Mouse (Mus musculus): ENCODE measurements around the gene Cdc42se1. TPM values are rescaled to one million over a fixed set of nuclear protein-coding genes. Genes with fewer than 3 reads are reported as not detected.

The Cdc42se1 gene
- total and polyA plus RNA-seq, 3 experiments, result 55.3 to 128 (median 71.1) TPM

GRCm38 (mm10) chr3:95233303-95233980 lies 4.9 kb downstream of the Cdc42se1 start:
- H3K36me3 ChIP-seq (replicated peaks in 1 of 2; ENCODE audit: control insufficient read depth in 1 of 2, insufficient read depth in 1 of 2, low read length in 1 of 2), result peaks cover 48 to 63% of the 10 kb centered on the region in 2 experiments

GRCm38 (mm10) chr3:95235386-95236301 lies 7.1 kb downstream of the Cdc42se1 start:
- dilution Hi-C loops (cut with MboI; ENCODE audit: extremely low pct_ligation_motif_present, extremely low pct_unique_long_range_greater_than_20kb, low sequenced_read_pairs), result no loop called here
- peaks cover 18 to 45% of the 10 kb centered on the region in 2 experiments for H3K4me1 ChIP-seq (ENCODE audit: control insufficient read depth in 1 of 2, insufficient read depth in 2 of 2)
- peaks cover 48 to 73% of the 10 kb centered on the region in 2 experiments for H3K36me3 ChIP-seq (replicated peaks in 1 of 2; ENCODE audit: control insufficient read depth in 1 of 2, insufficient read depth in 1 of 2, low read length in 1 of 2)
- no peaks in the 10 kb centered on the region for H3K9me3 ChIP-seq (replicated peaks; ENCODE audit: low read length)
- H3K79me2 ChIP-seq (replicated peaks; ENCODE audit: control insufficient read depth, extremely low read depth, insufficient read depth, poor library complexity, severe bottlenecking), result peaks cover 19% of the 10 kb centered on the region
- no peak overlapping the region for H3K4me3 ChIP-seq (replicated peaks in 1 of 3; ENCODE audit: low read depth in 2 of 3, low read length in 2 of 3, poor library complexity in 1 of 3)
- no peak overlapping the region for H3K27ac ChIP-seq (ENCODE audit: insufficient read depth, low read depth)
- H3K9ac ChIP-seq (ENCODE audit: insufficient read depth, low read depth), result no peak overlapping the region
- no peak overlapping the region for H3K4me2 ChIP-seq (ENCODE audit: insufficient read depth, low read depth, poor library complexity, severe bottlenecking)
- no peak for DNase-seq (ENCODE audit: extremely low read depth)
- H3K27me3 ChIP-seq (replicated peaks), result no peaks in the 10 kb centered on the region
- in situ Hi-C loops (cut with MboI; ENCODE audit: low pct_ligation_motif_present, low pct_unique_long_range_greater_than_20kb, low sequenced_read_pairs), result no loop called here
- TF ChIP-seq EP300 (IDR thresholded peaks at IDR 0.05; ENCODE audit: low read length), result no peak
- TF ChIP-seq MAZ (IDR thresholded peaks at IDR 0.05; ENCODE audit: low read depth, low read length), result no peak
- no peak for TF ChIP-seq USF1 (IDR thresholded peaks at IDR 0.05; ENCODE audit: low read depth, low read length)
- TF ChIP-seq E2F4 (IDR thresholded peaks at IDR 0.05; ENCODE audit: insufficient replicate concordance, low read depth, low read length), result no peak
- no peak for TF ChIP-seq CTCF (conservative IDR thresholded peaks at IDR 0.05 in 1 of 2, IDR thresholded peaks at IDR 0.05 in 1 of 2; ENCODE audit: low read depth in 2 of 2, low read length in 2 of 2)
- no peak for TF ChIP-seq MXI1 (IDR thresholded peaks at IDR 0.05; ENCODE audit: low read depth, low read length)
- TF ChIP-seq TBP (conservative IDR thresholded peaks at IDR 0.05; ENCODE audit: low read depth, low read length), result no peak
- TF ChIP-seq USF2 (conservative IDR thresholded peaks at IDR 0.05; ENCODE audit: low read depth, low read length), result no peak
- no peak for TF ChIP-seq ZNF384 (IDR thresholded peaks at IDR 0.05; ENCODE audit: low read depth, low read length)
- no peak for TF ChIP-seq TCF12 (IDR thresholded peaks at IDR 0.05; ENCODE audit: low read depth, low read length)
- no peak for TF ChIP-seq CHD1 (IDR thresholded peaks at IDR 0.05; ENCODE audit: low read depth, low read length)
- no peak for TF ChIP-seq HCFC1 (IDR thresholded peaks at IDR 0.05; ENCODE audit: low read depth, low read length)
- no peak for TF ChIP-seq ZKSCAN1 (IDR thresholded peaks at IDR 0.05; ENCODE audit: borderline replicate concordance, low read depth, low read length)
- no peak for TF ChIP-seq SIN3A (IDR thresholded peaks at IDR 0.05; ENCODE audit: low read length)

More at GRCm38 (mm10) chr3:95233303-95233980, 4.9 kb downstream of the Cdc42se1 start:
- Histone ChIP-seq H3K9me3 (replicated peaks; ENCODE audit: low read length) (no peaks in the 10 kb centered on the region), H3K4me1 (ENCODE audit: control insufficient read depth in 1 of 2, insufficient read depth in 2 of 2) (peaks cover 18 to 46% of the 10 kb centered on the region in 2 experiments), H3K27ac (ENCODE audit: insufficient read depth, low read depth) (peak overlapping the region; percentile 97), H3K4me3 (replicated peaks in 1 of 3; ENCODE audit: low read depth in 2 of 3, low read length in 2 of 3, poor library complexity in 1 of 3) (peak overlapping the region in 2 of 3 experiments; percentile 5 to 38), H3K4me2 (ENCODE audit: insufficient read depth, low read depth, poor library complexity, severe bottlenecking) (peak overlapping the region; percentile 79), H3K27me3 (replicated peaks) (no peaks in the 10 kb centered on the region), H3K9ac (ENCODE audit: insufficient read depth, low read depth) (peak overlapping the region; percentile 69), H3K79me2 (replicated peaks; ENCODE audit: control insufficient read depth, extremely low read depth, insufficient read depth, poor library complexity, severe bottlenecking) (peaks cover 39% of the 10 kb centered on the region)
- TF ChIP-seq E2F4 (IDR thresholded peaks at IDR 0.05; ENCODE audit: insufficient replicate concordance, low read depth, low read length) (no peak), MAFK (IDR thresholded peaks at IDR 0.05; ENCODE audit: insufficient replicate concordance, low read length) (0 out of 2 replicates have a peak, but pooled peaks have one; percentile 37), NELFE (IDR thresholded peaks at IDR 0.05; ENCODE audit: low read depth, low read length) (no peak), GABPA (IDR thresholded peaks at IDR 0.05; ENCODE audit: insufficient replicate concordance, low read depth, low read length) (no peak), ZC3H11A (IDR thresholded peaks at IDR 0.05; ENCODE audit: low read depth, low read length) (no peak), POLR2A (IDR thresholded peaks at IDR 0.05; ENCODE audit: low read depth, low read length) (no peak), UBTF (IDR thresholded peaks at IDR 0.05; ENCODE audit: low read depth, low read length) (no peak), ELF1 (IDR thresholded peaks at IDR 0.05; ENCODE audit: low read depth, low read length) (no peak), EP300 (IDR thresholded peaks at IDR 0.05; ENCODE audit: low read length) (peak; percentile 74), MAX (IDR thresholded peaks at IDR 0.05; ENCODE audit: low read length) (peak; percentile 94), CTCF (conservative IDR thresholded peaks at IDR 0.05 in 1 of 2, IDR thresholded peaks at IDR 0.05 in 1 of 2; ENCODE audit: low read depth in 2 of 2, low read length in 2 of 2) (no peak), POLR2AphosphoS2 (IDR thresholded peaks at IDR 0.05; ENCODE audit: low read depth, low read length) (no peak), MYC (IDR thresholded peaks at IDR 0.05; ENCODE audit: low read depth, low read length) (peak; percentile 92), USF1 (IDR thresholded peaks at IDR 0.05; ENCODE audit: low read depth, low read length) (no peak), NRF1 (IDR thresholded peaks at IDR 0.05; ENCODE audit: low read depth, low read length) (no peak), TBP (conservative IDR thresholded peaks at IDR 0.05; ENCODE audit: low read depth, low read length) (0 out of 2 replicates have a peak, but pooled peaks have one; percentile 18), TCF12 (IDR thresholded peaks at IDR 0.05; ENCODE audit: low read depth, low read length) (peak; percentile 71), BHLHE40 (IDR thresholded peaks at IDR 0.05; ENCODE audit: low read depth, low read length) (peak; percentile 91), ETS1 (conservative IDR thresholded peaks at IDR 0.05; ENCODE audit: low read depth, low read length) (peak; percentile 86), JUND (conservative IDR thresholded peaks at IDR 0.05; ENCODE audit: low read depth, low read length) (no peak; the same call in 1 of the 2 replicates), RCOR1 (conservative IDR thresholded peaks at IDR 0.05; ENCODE audit: low read depth, low read length) (no peak), ZKSCAN1 (IDR thresholded peaks at IDR 0.05; ENCODE audit: borderline replicate concordance, low read depth, low read length) (no peak), RAD21 (IDR thresholded peaks at IDR 0.05; ENCODE audit: low read depth, low read length) (no peak; the same call in 1 of the 2 replicates), SMC3 (IDR thresholded peaks at IDR 0.05; ENCODE audit: low read depth, low read length) (no peak), MXI1 (IDR thresholded peaks at IDR 0.05; ENCODE audit: low read depth, low read length) (peak; percentile 67; the same call in 1 of the 2 replicates), KAT2A (IDR thresholded peaks at IDR 0.05; ENCODE audit: insufficient replicate concordance, low read length) (0 out of 2 replicates have a peak, but pooled peaks have one; percentile 53), HCFC1 (IDR thresholded peaks at IDR 0.05; ENCODE audit: low read depth, low read length) (no peak), ZMIZ1 (IDR thresholded peaks at IDR 0.05; ENCODE audit: low read depth, low read length) (no peak), ZNF384 (IDR thresholded peaks at IDR 0.05; ENCODE audit: low read depth, low read length) (no peak), IRF4 (IDR thresholded peaks at IDR 0.05; ENCODE audit: low read depth, low read length) (peak; percentile 62; the same call in 1 of the 2 replicates), CHD1 (IDR thresholded peaks at IDR 0.05; ENCODE audit: low read depth, low read length) (no peak), SIN3A (IDR thresholded peaks at IDR 0.05; ENCODE audit: low read length) (peak; percentile 66), CHD2 (IDR thresholded peaks at IDR 0.05; ENCODE audit: low read length) (peak; percentile 33; the same call in 1 of the 2 replicates), PAX5 (IDR thresholded peaks at IDR 0.05; ENCODE audit: low read length) (no peak), MAZ (IDR thresholded peaks at IDR 0.05; ENCODE audit: low read depth, low read length) (0 out of 2 replicates have a peak, but pooled peaks have one; percentile 6), USF2 (conservative IDR thresholded peaks at IDR 0.05; ENCODE audit: low read depth, low read length) (no peak), MEF2A (IDR thresholded peaks at IDR 0.05; ENCODE audit: borderline replicate concordance, low read depth, low read length) (peak; percentile 59), JUN (IDR thresholded peaks at IDR 0.05; ENCODE audit: insufficient read depth, low read depth, low read length) (peak; percentile 30; the same call in 1 of the 2 replicates)
- peak; percentile 87 for DNase-seq (ENCODE audit: extremely low read depth)
- in situ Hi-C loops (cut with MboI; ENCODE audit: low pct_ligation_motif_present, low pct_unique_long_range_greater_than_20kb, low sequenced_read_pairs) (no loop called here), dilution Hi-C loops (cut with MboI; ENCODE audit: extremely low pct_ligation_motif_present, extremely low pct_unique_long_range_greater_than_20kb, low sequenced_read_pairs) (no loop called here)
